Mouse (Mus musculus) kidney, postnatal 36 days (tissue): Measurements from ENCODE around the gene Cdh13.

Source experiments
- DNase-seq, 2 experiments: peaks; one replicate each; pipeline ENCODE4 v3.0.0; 2021 to 2022; ENCODE audit warnings: mixed read lengths in 2 of 2

The Cdh13 gene

GRCm38 (mm10) chr8:118831026-118831425, 547.5 kb downstream of the Cdh13 start:
- DNase-seq, result no peak

- DNase-seq, result peak in 1 of 2 experiments; percentile 10
Observed at GRCm38 (mm10) chr8:118838801-118839200, 555.3 kb downstream of the Cdh13 start.

GRCm38 (mm10) chr8:118845690-118846089, 562.2 kb downstream of the Cdh13 start:
- no peak for DNase-seq

GRCm38 (mm10) chr8:118848021-118848420, 564.5 kb downstream of the Cdh13 start:
- peak; percentile 64 to 79 for DNase-seq

GRCm38 (mm10) chr8:118849515-118849914, 566.0 kb downstream of the Cdh13 start:
- peak; percentile 65 to 72 for DNase-seq

GRCm38 (mm10) chr8:118850381-118850780, 566.8 kb downstream of the Cdh13 start:
- DNase-seq, result peak; percentile 33 to 73

GRCm38 (mm10) chr8:118851361-118851760, 567.8 kb downstream of the Cdh13 start:
- DNase-seq, result no peak

GRCm38 (mm10) chr8:118852861-118853260, 569.3 kb downstream of the Cdh13 start:
- DNase-seq, result no peak

- DNase-seq, result no peak
Observed at GRCm38 (mm10) chr8:118854656-118855055, 571.1 kb downstream of the Cdh13 start.

- DNase-seq, result no peak
Observed at GRCm38 (mm10) chr8:118866332-118866731, 582.8 kb downstream of the Cdh13 start.

- DNase-seq, result no peak
Observed at GRCm38 (mm10) chr8:118870711-118871110, 587.2 kb downstream of the Cdh13 start.

GRCm38 (mm10) chr8:118879939-118880825, 596.6 kb downstream of the Cdh13 start:
- no peak for DNase-seq

GRCm38 (mm10) chr8:118884296-118884695, 600.8 kb downstream of the Cdh13 start:
- no peak for DNase-seq

- DNase-seq, result no peak
Observed at GRCm38 (mm10) chr8:118884988-118885387, 601.5 kb downstream of the Cdh13 start.

GRCm38 (mm10) chr8:118902402-118902801, 618.9 kb downstream of the Cdh13 start:
- DNase-seq, result no peak

- DNase-seq, result peak in 1 of 2 experiments; percentile 3
Observed at GRCm38 (mm10) chr8:118916513-118916912, 633.0 kb downstream of the Cdh13 start.

- DNase-seq, result no peak
Observed at GRCm38 (mm10) chr8:118937412-118937811, 653.9 kb downstream of the Cdh13 start.

- DNase-seq, result no peak
Observed at GRCm38 (mm10) chr8:118938025-118938424, 654.5 kb downstream of the Cdh13 start.

GRCm38 (mm10) chr8:118951766-118952741, 668.5 kb downstream of the Cdh13 start:
- DNase-seq, result peak in 1 of 2 experiments; percentile 12

- no peak for DNase-seq
Observed at GRCm38 (mm10) chr8:118956109-118956508, 672.6 kb downstream of the Cdh13 start.

GRCm38 (mm10) chr8:118961877-118962545, 678.5 kb downstream of the Cdh13 start:
- no peak for DNase-seq

GRCm38 (mm10) chr8:118965101-118965840, 681.7 kb downstream of the Cdh13 start:
- DNase-seq, result no peak
